ENCODE assay signal across 14 mouse cellular contexts in the genomic region with DNA sequence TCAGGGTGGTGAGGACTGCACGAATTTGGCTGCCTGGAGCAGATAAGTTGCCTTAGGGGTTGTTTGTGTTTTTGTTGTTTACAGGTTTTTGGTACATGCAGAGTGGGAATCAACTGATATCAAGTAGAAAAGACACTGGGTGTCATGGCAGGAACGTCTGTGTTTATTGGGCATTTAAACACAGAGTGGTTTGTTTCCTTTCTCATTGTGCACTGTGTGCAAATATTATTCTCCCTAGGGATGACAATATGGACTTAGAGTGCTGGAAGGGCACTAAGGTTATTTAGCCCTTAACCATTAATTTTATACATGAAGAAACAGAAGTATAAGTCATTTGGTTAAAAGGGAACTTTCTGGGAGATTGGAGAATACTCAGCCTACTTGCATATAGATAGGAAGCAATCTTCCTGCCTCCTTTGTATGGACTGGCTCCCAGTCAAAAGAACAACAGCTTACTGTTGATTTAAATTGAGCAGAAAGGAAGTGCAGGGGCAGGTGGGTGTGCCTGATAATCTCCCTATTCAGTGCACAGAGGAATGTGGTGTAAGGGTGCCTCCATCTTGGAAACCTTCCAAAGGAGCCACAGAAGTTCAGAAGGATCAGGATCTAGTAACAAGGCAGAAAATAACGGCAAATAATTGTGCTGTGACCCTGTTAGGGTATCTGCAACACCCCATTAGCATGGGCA.
DNase-seq lines count a peak whose midpoint lies in the region; ATAC-seq lines count a peak whose summit lies in the region.
"Had no signal": no experiment of that assay in that cellular context is flagged by ENCODE, and none has a peak within 500 bp of the region (broad histone marks: within the 10 kb centered on the region; RNA-seq: fewer than 3 reads in every experiment).

No protein-coding gene starts in this region.

- no peaks in the 10 kb centered on the region for H3K27me3 ChIP-seq in kidney, embryonic 16.5 days (ENCODE audit: insufficient read depth, low read length)
- H3K27me3 ChIP-seq: CH12.LX; limb, embryonic 13.5 days had no signal

- H3K9ac ChIP-seq in kidney, embryonic 16.5 days (replicated peaks; ENCODE audit: low read length), result no peak overlapping the region
- H3K9ac ChIP-seq: limb, embryonic 13.5 days had no signal

- no peak for ATAC-seq in kidney, embryonic 16.5 days (ENCODE audit: low FRiP score, low TSS enrichment)
- peak; percentile 95 for ATAC-seq in common myeloid progenitor, adult 5-6 weeks (replicated peaks; ENCODE audit: low read depth, poor library complexity, severe bottlenecking)
- peak; percentile 77 to 82 for ATAC-seq in hematopoietic stem cell, adult 5-6 weeks (replicated peaks in 1 of 2; ENCODE audit: insufficient read depth in 1 of 2, low FRiP score in 2 of 2, low TSS enrichment in 1 of 2, low read depth in 1 of 2, poor library complexity in 2 of 2, severe bottlenecking in 2 of 2)
- ATAC-seq in megakaryocyte progenitor cell, adult 5-6 weeks (replicated peaks; ENCODE audit: poor library complexity), result peak; percentile 96
- ATAC-seq: intestine, postnatal 0 days had no signal

- H3K4me2 ChIP-seq in kidney, embryonic 16.5 days (replicated peaks; ENCODE audit: low read depth, low read length), result no peak overlapping the region
- H3K4me2 ChIP-seq: limb, embryonic 13.5 days had no signal

- peak; percentile 5 for DNase-seq in kidney, postnatal 10 days
- no peak for DNase-seq in right cerebral cortex, adult 2 months (ENCODE audit: low spot score in 2 of 2)
- DNase-seq in cerebellum, adult 18-20 months, result no peak
- DNase-seq: cerebellum, postnatal 36 days had no signal

- no peaks in the 10 kb centered on the region for H3K4me1 ChIP-seq in kidney, embryonic 16.5 days (ENCODE audit: insufficient read depth, low read length)
- H3K4me1 ChIP-seq: limb, embryonic 13.5 days had no signal

- no peaks in the 10 kb centered on the region for H3K9me3 ChIP-seq in kidney, embryonic 16.5 days (ENCODE audit: low read length)
- H3K9me3 ChIP-seq: limb, embryonic 13.5 days; midbrain, embryonic 10.5 days had no signal

- 63% methylated on average over 3 of the region's 3 CpGs for WGBS in kidney, embryonic 16.5 days

- no peak overlapping the region for H3K27ac ChIP-seq in kidney, embryonic 16.5 days (ENCODE audit: low read length)
- H3K27ac ChIP-seq: heart, adult 2 months; limb, embryonic 13.5 days; midbrain, embryonic 10.5 days; stomach, postnatal 0 days had no signal

- H3K4me3 ChIP-seq in kidney, embryonic 16.5 days (ENCODE audit: low read length), result no peak overlapping the region
- H3K4me3 ChIP-seq: heart, adult 2 months; limb, embryonic 13.5 days; midbrain, embryonic 10.5 days had no signal

- no peaks in the 10 kb centered on the region for H3K36me3 ChIP-seq in kidney, embryonic 16.5 days (ENCODE audit: insufficient read depth, low read length)
- H3K36me3 ChIP-seq: limb, embryonic 13.5 days; midbrain, embryonic 10.5 days had no signal
